Mouse (Mus musculus): ENCODE results near the gene Sesn2. TPM values are rescaled to one million over a fixed set of nuclear protein-coding genes. Genes with fewer than 3 reads are reported as not detected.
"Not testable (repeated sequence)": the region's sequence is repeated elsewhere in the genome, so short reads cannot be mapped to it uniquely, and the experiment has no call there.

Gene Sesn2
- 7.3 and 8.0 TPM in 2 replicates for polyA plus RNA-seq (2015; fragmentation: Nextera tagmentation; extraction: Ambion mirVana)

DNA sequence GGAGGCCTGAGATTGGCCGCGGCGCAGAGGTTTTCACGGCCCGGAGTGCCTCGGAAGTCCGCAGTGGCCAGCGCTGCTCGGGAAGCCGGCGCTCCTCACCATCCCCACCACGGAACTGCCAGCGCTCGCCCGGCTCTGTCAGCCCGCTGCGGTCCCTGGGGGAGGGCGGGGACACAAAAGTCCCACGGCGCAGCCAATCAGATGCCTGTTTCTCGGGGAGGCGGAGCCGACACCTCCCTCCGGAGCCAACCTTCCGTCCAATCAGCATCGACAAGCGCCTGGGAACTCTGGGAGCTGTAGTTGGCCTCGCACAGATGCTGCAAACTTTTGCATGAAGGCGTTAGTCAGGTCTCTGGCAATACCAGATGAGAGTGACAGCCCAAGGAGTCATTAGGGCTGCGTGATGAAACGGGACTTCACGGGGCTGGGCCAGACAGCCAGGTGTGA is at the start of gene Sesn2:
Gene Sesn2, minus strand, starts transcription at position 150 of the 447 bp plus-strand sequence.
- DNase-seq (ENCODE audit: low spot score), result peak; percentile 98

DNA sequence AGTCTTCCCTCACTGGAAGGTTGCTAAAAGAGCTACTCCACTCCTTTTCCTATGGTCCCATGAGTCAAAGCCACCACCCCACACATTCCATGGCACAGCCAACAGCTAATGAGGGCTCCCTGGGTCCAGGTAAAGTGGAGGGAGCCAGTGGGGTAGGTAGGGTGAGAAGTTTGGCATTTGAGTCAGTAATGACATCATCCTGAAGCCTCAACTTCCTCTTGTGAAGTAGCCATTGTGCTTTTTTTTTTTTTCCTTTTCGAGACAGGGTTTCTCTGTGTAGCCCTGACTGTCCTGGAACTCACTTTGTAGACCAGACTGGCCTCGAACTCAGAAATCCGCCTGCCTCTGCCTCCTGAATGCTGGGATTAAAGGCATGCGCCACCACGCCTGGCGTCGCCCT is 45.2 kb upstream of the Sesn2 start:
- DNase-seq (ENCODE audit: low spot score), result not testable (repeated sequence)

DNA sequence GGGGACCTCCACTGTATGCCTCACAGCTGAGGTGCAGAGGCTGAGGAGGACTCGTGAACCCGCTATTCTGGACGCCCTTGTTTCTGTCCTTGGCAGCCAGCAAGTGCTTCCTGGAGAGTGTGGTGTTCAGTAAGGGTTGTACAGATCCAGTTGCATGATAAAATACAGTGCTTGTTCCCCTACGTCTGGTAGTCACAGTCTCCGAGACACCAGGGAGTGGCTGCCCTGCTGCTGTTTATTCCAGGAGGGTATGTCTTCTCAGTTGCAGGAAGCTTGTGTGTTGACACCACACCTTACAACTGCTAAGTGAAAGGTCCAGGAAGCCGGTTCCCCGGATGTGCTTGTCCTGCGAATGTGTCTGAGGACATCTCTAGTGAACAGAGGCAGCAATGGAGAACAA is 44.4 kb upstream of the Sesn2 start:
- DNase-seq (ENCODE audit: low spot score), result no peak

DNA sequence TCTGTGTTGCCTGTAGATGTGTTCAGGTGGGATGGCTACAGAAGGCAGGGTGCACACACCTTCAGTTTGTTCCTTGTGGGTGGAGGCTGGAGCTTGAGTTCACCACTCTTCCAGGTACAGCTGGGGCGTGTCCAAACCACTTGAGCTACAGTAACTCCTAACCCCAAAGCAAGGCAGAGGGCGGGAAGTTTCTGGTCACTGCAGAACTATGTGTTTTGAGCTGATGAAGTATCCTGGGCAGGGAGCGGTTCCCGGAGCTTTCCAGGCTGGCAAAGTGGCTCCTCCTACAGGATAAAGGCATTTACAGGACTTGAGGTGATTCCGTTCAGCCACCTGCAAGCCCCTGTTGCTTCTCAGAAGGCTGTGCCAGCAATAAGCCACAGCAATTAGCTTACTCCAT is 43.9 kb upstream of the Sesn2 start:
- DNase-seq (ENCODE audit: low spot score), result no peak

DNA sequence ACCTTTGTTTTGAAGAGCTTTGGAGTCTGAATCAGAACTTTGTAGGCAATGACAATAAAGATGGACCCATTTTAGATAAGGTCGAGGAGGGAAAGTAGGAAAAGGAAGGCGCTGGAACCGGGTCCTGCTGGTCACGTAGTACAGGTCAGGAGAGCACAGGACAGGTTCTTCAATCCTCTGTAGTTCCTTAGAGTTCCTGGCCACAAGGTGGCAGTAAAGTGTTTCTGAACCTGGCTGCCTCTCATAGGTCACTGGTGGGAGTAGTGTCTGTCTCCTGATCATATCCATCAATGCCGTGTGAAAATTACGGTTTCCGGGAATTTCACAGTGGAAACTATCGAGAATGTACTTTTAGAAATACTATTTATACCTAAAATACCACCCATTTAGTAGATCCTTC is 35.5 kb upstream of the Sesn2 start:
- peak; percentile 61 for DNase-seq (ENCODE audit: low spot score)

DNA sequence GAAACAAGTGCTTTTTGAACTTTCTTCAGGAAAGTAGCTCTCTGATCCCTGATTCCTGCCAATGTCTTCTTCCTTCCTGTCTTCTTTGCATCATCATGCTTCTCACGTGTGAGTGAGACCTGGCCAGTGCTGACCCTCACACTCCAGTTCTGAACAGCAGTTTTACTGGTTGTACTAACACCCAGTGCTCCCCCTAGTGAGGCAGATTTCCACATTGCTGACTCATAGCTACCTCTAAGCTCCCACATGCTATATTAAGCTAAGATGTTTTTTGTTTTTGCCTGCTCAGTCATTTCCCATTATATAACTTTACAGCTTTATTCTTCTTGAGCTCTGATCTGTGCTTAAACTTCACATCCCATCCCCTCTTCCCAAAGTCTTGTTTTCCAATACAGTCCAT is 32.4 kb upstream of the Sesn2 start:
- no peak for DNase-seq (ENCODE audit: low spot score)

DNA sequence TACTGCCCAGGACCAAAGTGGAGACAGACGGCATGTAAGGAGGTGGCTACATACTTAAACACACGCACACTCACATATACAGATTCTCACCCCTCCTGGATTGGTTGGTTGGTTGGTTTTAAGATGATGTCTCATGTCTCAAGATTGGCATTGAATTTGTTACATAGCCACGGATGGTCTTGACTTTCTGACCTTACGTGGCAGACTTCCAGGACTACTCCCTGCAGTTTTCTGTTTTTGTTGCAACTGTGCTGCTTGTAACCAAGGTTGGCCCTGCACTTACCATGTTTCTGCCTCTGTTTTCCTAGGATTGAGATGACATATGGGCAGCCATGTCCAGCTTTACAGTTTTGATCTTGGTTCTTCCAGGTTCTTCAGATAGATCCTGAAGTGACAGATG is 31.1 kb upstream of the Sesn2 start:
- no peak for DNase-seq (ENCODE audit: low spot score)

DNA sequence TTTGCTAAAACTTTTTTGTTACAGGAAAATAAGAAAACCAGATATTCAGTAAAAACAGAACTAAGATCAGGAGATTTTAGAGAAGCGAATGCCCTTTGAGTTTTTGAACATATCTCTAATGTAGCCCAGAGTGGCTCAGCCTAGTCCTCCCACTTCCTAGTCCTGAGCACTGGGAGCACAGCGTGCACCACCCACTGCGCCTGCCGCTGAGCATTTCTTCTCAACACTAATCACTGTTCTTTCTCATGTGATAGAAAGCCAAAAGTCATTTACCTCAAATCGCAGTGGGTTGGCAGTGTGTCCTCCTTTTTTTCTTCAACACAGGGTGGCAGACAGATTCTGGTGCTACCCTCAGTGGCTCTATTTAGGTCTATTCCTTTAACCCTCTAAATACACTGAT is 29.2 kb upstream of the Sesn2 start:
- DNase-seq (ENCODE audit: low spot score), result no peak

DNA sequence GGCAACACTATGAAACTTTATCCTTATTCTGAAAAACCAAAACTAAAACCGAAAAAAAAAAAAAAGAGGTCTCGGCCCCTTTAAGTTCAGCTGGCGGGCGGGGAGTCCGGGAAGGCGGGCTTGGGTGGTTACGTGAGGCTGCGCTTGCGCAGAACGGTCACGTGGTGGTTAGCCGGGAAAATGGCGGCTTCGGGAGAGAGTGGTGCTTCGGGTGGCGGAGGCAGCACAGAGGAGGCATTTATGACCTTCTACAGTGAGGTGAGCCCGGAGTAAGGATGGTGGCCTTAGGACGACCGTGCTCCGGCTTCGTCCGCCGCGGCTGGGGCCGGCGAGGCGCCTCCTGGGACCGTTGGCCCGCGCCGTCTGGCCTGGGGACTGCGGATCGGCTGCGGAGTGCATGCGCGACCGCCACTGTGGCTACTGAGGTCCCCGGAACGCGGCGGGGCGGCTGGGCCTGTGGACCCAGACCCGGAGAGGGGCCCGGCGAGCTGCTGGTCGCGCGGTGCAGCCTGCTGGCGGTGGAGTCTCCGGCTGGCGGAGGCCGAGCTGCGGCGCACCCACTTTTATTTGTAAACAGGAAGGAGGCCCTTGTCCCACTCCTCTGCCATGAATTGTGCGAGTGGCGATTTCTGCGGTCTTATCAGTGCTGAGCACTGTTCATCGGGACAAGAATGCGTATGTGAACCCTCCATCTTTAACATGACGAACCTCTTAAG is 25.3 kb upstream of the Sesn2 start, which contains the start of gene Dnajc8:
Gene Dnajc8, plus strand, starts transcription at position 145 of the 716 bp plus-strand sequence.
- peak; percentile 95 for DNase-seq (ENCODE audit: low spot score)

DNA sequence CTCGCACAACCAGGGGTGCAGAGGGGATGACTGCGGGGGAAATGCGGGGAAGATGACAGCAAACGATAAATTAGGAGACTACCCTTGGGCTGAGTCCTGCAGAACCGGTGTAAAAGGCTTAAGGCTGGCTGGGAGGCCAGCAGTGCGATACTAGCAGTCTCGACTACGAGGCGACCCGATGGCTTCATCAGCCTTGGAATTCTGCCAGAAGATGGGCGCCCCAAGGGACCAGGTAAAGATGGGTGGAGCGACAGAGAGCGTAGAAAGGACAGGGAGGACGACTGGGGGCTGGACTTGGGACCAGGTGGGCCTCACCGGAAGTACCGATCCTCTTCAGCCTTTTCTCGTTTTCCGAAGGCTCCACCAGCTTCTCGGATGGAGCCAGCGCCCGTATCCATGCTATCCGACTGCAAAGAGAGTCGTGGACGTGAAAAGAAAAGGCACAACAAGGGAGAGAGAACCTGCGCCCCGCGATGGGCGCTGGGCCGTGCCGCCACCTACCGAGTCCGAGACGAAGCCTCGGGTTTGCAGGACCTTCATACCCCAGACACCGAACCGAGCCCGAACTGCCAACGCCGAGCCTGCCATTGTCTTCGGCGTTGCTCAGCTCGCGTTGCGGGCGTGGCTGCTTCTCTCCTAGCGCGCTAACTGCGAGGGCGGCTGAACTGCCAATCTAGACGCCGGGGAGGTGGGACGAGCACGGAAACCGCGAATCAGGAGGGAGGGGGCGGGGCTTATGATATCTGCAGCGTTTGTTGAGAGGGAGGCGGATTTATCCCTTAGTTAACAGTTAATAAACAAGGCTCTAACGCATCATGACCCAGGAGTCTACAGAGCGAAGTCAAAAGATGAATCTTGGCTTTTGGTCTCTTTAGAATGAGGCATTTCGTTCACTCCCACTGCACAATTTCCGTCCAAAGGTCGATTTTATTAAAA is 22.9 kb upstream of the Sesn2 start, which contains the start of gene Atpif1:
Gene Atpif1, minus strand, starts transcription at position 679 of the 936 bp plus-strand sequence.
- DNase-seq (ENCODE audit: low spot score), result peak; percentile 92

DNA sequence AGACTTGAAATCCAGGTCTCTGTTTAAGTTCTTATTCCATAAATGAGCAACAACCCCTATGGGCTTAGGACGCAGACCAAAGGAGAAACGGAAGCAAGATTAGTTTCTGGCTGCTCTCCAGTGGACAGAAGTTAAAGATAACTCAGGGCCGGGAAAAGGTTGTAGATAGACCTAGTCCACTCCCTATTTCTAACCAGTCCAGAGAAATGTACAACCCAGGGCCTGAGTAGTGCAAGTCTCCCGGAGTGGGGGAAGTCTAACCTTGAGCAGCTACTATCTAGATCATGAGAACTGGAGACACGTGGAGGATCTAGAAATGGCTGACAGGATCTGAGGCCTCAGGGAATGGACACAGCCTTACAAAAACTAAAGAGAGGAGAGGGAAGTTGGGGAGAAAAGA is 22.2 kb upstream of the Sesn2 start:
- no peak for DNase-seq (ENCODE audit: low spot score)

DNA sequence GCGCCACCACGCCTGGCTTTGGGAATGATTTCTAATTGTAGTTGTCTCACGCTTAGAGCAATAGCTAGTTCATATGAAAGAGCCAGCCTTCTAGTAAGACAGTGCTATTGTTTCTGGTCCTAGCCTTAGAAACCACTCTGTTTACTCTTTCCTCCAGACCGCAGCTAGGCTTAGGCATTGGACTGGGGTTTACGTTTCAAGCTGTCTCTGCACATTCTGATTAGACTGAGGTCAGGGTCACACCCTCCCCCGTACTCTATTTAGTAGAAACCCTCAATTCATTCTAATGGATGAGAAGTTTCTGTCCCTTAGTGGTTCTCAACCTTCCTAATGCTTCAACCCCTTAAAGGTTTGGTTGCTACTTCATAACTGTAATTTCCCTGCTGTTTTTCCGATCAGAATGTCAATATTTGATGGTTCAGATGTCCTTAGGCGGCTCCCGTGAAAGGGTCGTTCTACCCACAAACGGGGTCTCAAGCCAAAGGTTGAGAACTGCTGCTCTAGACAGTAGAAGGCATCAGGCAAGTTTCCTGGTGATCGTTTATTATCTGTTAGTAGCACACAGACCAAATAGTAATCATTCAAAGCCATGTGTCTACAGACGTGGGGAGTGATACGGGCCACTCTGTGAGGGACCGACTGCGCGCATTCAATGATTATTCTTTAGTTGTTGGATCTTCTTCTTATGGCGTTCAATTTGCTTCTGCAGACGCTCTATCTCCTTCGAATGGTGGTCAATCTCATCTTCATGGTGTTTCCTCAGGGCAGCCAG is 19.9 kb upstream of the Sesn2 start:
- DNase-seq (ENCODE audit: low spot score), result no peak

DNA sequence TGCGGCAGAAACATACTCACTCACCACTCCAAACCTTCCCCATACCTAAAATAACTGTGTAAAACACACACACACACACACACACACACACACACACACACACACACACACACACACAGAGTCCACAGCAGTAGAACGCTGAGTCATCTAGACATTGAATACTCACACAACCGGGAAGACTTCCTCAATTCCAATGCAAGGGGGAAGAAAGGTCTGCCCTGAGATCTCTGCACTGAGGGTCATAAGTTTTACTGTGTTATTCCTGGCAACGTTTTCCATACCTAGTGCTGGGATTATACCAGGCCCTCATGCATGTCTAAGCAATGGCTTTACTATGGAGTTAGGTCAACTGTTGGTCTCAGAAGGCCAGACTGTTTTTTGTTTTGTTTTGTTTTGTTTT is 19.0 kb upstream of the Sesn2 start:
- no peak for DNase-seq (ENCODE audit: low spot score)

DNA sequence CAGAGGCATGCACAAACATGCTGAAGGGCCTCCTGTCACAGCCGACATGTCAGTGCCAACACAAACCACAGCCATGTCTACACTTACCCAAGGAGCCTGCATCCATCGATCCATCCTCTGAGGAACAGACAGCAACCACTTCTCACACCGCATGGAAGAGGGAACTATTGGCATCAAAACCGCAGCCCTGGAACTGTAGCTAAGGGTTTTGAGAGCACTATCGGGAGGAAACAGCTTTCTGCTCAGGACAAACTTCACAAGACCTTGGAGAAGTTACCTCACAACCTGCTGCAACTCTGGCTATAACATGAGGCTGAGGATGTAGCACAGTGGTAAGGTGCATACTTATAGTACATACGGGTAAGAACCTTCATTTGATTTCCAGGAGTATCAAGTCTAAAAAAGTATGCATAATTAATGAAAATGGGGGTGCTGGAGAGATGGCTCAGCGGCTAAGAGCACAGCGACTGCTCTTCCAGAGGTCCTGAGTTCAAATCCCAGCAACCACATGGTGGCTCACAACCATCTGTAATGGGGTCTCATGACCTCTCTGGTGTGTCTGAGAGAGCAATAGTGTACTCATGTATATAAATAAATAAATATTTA is 17.7 kb upstream of the Sesn2 start:
- no peak for DNase-seq (ENCODE audit: low spot score)

DNA sequence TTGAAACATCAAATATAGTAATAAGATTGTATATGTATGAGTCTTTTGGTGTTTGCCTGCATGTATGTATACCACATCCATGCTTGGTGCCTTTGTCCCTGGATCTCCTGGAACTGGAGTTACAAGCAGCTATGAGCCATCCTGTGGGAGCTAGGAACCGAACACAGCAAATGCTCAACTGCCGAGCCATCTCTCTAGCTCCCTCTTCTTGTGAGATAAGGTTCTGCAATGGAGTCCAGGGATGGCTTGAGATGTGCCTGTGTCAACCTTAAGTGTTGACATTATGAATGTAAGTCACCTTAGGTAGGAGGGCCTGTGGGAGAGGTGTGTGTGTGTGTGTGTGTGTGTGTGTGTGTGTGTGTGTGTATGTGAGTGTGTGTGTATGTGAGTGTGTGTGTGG is 16.4 kb upstream of the Sesn2 start:
- DNase-seq (ENCODE audit: low spot score), result peak; percentile 49

DNA sequence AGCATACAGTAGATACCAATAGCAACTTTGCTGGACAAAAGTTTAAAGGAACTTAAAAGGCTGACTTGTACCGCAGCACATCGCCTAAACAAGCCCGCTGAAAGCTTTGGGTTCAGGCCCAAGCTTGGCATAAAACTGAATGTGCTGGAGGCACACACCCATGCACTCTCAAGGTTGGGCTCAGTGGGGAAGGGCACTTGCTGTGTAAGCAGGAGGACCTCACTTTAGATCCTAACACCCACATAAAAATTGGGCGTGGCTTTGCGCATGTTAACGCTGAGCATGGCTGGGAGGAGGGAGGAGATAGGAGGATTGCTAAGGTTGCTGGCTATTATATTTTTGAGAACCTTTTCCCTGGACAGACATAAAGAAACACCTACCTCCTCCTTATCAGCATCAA is 14.5 kb upstream of the Sesn2 start:
- no peak for DNase-seq (ENCODE audit: low spot score)

DNA sequence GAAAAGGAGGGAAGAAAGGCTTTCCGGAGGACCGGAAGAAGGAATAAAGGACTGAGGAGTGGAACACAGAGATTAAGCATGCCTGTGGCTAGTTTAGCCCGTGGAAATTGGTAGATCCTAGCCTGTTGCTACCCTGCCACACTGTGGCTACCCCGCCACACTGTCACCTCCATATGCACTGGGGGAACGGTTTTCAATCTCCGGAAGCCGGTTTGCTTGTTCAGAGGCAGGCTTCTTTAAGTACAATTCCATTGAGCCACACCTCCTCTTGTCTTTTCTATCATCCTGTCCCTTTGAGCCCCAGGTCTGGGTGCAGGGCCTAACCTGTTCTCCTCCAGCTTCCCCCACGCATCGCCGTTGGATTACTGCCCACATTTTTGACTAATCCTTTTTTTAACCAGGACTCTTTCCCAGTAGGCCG is 14.0 kb upstream of the Sesn2 start:
- DNase-seq (ENCODE audit: low spot score), result no peak

DNA sequence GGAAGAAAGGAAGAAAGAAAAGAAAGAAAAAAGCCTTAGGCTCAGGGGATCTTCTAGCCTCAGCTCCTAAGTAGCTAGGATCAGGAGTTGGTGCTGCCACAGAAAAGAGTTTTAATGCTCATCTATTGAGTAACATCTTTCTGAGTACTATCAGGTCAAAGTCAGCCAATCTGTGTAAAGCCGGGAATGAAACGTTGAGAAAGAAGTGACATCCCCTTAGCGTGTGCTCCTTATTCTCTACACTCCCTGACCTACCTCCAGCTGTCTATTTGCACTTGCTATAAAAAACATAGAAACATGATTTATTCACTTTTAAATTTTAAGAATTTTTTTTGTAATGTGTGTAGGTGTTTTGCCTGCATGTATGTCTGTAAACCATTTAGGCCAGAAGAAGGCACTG is 8.9 kb upstream of the Sesn2 start:
- no peak for DNase-seq (ENCODE audit: low spot score)

DNA sequence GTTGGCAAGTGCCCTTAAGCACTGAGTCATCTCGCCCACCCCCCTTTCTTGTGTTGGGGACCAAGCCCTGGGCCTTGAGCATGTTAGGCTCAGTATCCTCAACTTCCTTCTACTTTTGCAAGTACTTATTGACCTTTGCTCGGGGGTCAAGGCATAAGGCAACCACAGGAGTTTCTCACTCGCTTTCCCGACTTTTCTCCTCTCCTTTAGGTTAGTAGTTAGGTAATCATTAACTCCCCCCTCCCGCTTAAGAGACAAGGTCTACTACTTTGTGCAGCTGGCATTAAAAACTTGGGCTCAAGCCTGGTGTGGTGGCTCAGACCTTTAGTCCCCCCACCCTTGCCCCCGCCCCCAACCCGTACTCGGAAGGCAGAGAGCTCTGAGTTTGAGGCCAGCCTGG is 7.8 kb upstream of the Sesn2 start:
- no peak for DNase-seq (ENCODE audit: low spot score)

DNA sequence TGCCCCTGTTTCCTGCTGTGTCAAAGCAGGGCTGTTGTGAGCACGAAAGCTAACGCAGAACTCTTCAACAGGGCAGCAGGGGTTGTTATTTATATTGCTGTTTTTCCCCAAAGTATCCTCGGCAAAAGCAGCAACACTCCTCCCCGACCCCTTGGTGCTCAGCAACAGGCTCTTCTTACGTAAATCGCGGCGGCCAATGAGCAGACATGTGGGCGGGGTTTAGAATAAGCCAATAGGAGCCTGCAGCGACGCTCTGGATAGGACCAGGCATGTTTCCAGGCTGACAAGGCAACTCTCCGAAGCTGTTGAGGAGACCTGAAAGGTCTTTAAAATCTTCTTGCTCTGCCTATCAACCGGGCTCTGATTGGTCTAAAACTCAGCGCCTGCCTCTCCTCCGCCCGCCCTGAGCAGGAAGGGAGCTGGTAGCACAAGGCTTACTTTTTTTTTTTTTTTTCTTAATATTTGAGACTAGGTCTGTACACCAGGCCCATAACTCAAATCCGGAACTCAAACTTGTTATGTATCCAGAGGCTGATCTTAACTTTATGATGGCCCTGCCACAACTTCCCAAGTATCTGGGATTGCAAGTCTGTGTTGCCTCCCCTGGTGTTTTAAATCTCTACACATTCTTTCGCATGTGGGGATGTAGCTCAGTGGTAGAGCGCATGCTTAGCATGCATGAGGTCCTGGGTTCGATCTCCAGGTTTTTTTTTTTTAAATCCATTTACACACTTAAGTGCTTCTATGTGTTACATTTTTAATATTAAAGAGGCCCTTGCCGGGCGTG is 5.3 kb upstream of the Sesn2 start:
- peak; percentile 97 for DNase-seq (ENCODE audit: low spot score)
